Mouse (Mus musculus): ENCODE measurements around the gene Jmjd6. TPM values are rescaled to one million over a fixed set of nuclear protein-coding genes. Genes with fewer than 3 reads are reported as not detected.
A peak's percentile ranks its signal among the peaks of the same experiment; 100 is the strongest.

Jmjd6 gene
- polyA plus RNA-seq, 1 experiment from 2014 or later = 63.7 TPM

GRCm38 (mm10) chr11:116878454-116878853 is 35.2 kb upstream of the Jmjd6 start:
- Histone ChIP-seq H3K36me3 (ENCODE audit: control insufficient read depth, insufficient read depth, low read length) (peaks cover 18% of the 10 kb centered on the region), H3K4me1 (ENCODE audit: control insufficient read depth in 2 of 2, insufficient read depth in 2 of 2, low read length in 2 of 2) (no peaks in the 10 kb centered on the region), H3K27ac (replicated peaks in 1 of 2; ENCODE audit: control insufficient read depth in 1 of 2, insufficient read depth in 1 of 2, low read depth in 2 of 2, low read length in 2 of 2) (no peak overlapping the region), H3K9ac (ENCODE audit: low read length) (no peak overlapping the region), H3K4me3 (ENCODE audit: control insufficient read depth in 1 of 2, insufficient read depth in 1 of 2, low read depth in 1 of 2, low read length in 2 of 2) (no peak overlapping the region), H3K27me3 (ENCODE audit: control insufficient read depth, insufficient read depth, low read length) (no peaks in the 10 kb centered on the region), H3K4me2 (ENCODE audit: low read length) (no peak overlapping the region), H3K9me3 (ENCODE audit: control insufficient read depth, low read length) (no peaks in the 10 kb centered on the region)
- 87% methylated on average over 8 of the region's 8 CpGs for WGBS
- no peak for ATAC-seq (ENCODE audit: insufficient number of reproducible peaks, insufficient read depth, low FRiP score, low read depth)

- Histone ChIP-seq H3K9me3 (ENCODE audit: control insufficient read depth, low read length) (no peaks in the 10 kb centered on the region), H3K4me1 (ENCODE audit: control insufficient read depth in 2 of 2, insufficient read depth in 2 of 2, low read length in 2 of 2) (peaks cover 0 to 2% of the 10 kb centered on the region in 2 experiments; a peak in 1 of 4 replicates), H3K27ac (replicated peaks in 1 of 2; ENCODE audit: control insufficient read depth in 1 of 2, insufficient read depth in 1 of 2, low read depth in 2 of 2, low read length in 2 of 2) (no peak overlapping the region), H3K27me3 (ENCODE audit: control insufficient read depth, insufficient read depth, low read length) (no peaks in the 10 kb centered on the region), H3K4me3 (ENCODE audit: control insufficient read depth in 1 of 2, insufficient read depth in 1 of 2, low read depth in 1 of 2, low read length in 2 of 2) (no peak overlapping the region), H3K4me2 (ENCODE audit: low read length) (no peak overlapping the region), H3K9ac (ENCODE audit: low read length) (no peak overlapping the region), H3K36me3 (ENCODE audit: control insufficient read depth, insufficient read depth, low read length) (peaks cover 55% of the 10 kb centered on the region)
- ATAC-seq (ENCODE audit: insufficient number of reproducible peaks, insufficient read depth, low FRiP score, low read depth) = no peak
- WGBS = 93% methylated on average over 20 of the region's 20 CpGs
Measured at GRCm38 (mm10) chr11:116873987-116874386, 30.7 kb upstream of the Jmjd6 start.

- Histone ChIP-seq H3K9ac (ENCODE audit: low read length) (no peak overlapping the region), H3K27me3 (ENCODE audit: control insufficient read depth, insufficient read depth, low read length) (no peaks in the 10 kb centered on the region), H3K9me3 (ENCODE audit: control insufficient read depth, low read length) (no peaks in the 10 kb centered on the region), H3K27ac (replicated peaks in 1 of 2; ENCODE audit: control insufficient read depth in 1 of 2, insufficient read depth in 1 of 2, low read depth in 2 of 2, low read length in 2 of 2) (no peak overlapping the region), H3K4me1 (ENCODE audit: control insufficient read depth in 2 of 2, insufficient read depth in 2 of 2, low read length in 2 of 2) (peaks cover 2 to 6% of the 10 kb centered on the region in 2 experiments; a peak in 1 of 4 replicates), H3K4me2 (ENCODE audit: low read length) (no peak overlapping the region), H3K4me3 (ENCODE audit: control insufficient read depth in 1 of 2, insufficient read depth in 1 of 2, low read depth in 1 of 2, low read length in 2 of 2) (no peak overlapping the region), H3K36me3 (ENCODE audit: control insufficient read depth, insufficient read depth, low read length) (peaks cover 67% of the 10 kb centered on the region)
- WGBS = 88% methylated on average over 9 of the region's 9 CpGs
- ATAC-seq (ENCODE audit: insufficient number of reproducible peaks, insufficient read depth, low FRiP score, low read depth) = no peak
Measured at GRCm38 (mm10) chr11:116871538-116871937, 28.3 kb upstream of the Jmjd6 start.

GRCm38 (mm10) chr11:116869641-116870040 is 26.4 kb upstream of the Jmjd6 start:
- H3K4me1 ChIP-seq (ENCODE audit: control insufficient read depth in 2 of 2, insufficient read depth in 2 of 2, low read length in 2 of 2) = peaks cover 2 to 11% of the 10 kb centered on the region in 2 experiments; a peak in 3 of 4 replicates
- H3K36me3 ChIP-seq (ENCODE audit: control insufficient read depth, insufficient read depth, low read length) = peaks cover 79% of the 10 kb centered on the region
- H3K4me3 ChIP-seq (ENCODE audit: control insufficient read depth in 1 of 2, insufficient read depth in 1 of 2, low read depth in 1 of 2, low read length in 2 of 2) = no peak overlapping the region
- H3K9ac ChIP-seq (ENCODE audit: low read length) = no peak overlapping the region
- no peak overlapping the region for H3K27ac ChIP-seq (replicated peaks in 1 of 2; ENCODE audit: control insufficient read depth in 1 of 2, insufficient read depth in 1 of 2, low read depth in 2 of 2, low read length in 2 of 2)
- H3K27me3 ChIP-seq (ENCODE audit: control insufficient read depth, insufficient read depth, low read length) = no peaks in the 10 kb centered on the region
- H3K4me2 ChIP-seq (ENCODE audit: low read length) = no peak overlapping the region
- ATAC-seq (ENCODE audit: insufficient number of reproducible peaks, insufficient read depth, low FRiP score, low read depth) = no peak
- 80% methylated on average over 4 of the region's 4 CpGs for WGBS
- no peaks in the 10 kb centered on the region for H3K9me3 ChIP-seq (ENCODE audit: control insufficient read depth, low read length)

- WGBS = 62% methylated on average over 8 of the region's 8 CpGs
- no peak overlapping the region for H3K27ac ChIP-seq (replicated peaks in 1 of 2; ENCODE audit: control insufficient read depth in 1 of 2, insufficient read depth in 1 of 2, low read depth in 2 of 2, low read length in 2 of 2)
- H3K36me3 ChIP-seq (ENCODE audit: control insufficient read depth, insufficient read depth, low read length) = peaks cover 74% of the 10 kb centered on the region
- no peak overlapping the region for H3K4me3 ChIP-seq (ENCODE audit: control insufficient read depth in 1 of 2, insufficient read depth in 1 of 2, low read depth in 1 of 2, low read length in 2 of 2)
- H3K9ac ChIP-seq (ENCODE audit: low read length) = no peak overlapping the region
- peaks cover 6 to 15% of the 10 kb centered on the region in 2 experiments for H3K4me1 ChIP-seq (ENCODE audit: control insufficient read depth in 2 of 2, insufficient read depth in 2 of 2, low read length in 2 of 2)
- no peaks in the 10 kb centered on the region for H3K9me3 ChIP-seq (ENCODE audit: control insufficient read depth, low read length)
- ATAC-seq (ENCODE audit: insufficient number of reproducible peaks, insufficient read depth, low FRiP score, low read depth) = no peak
- no peaks in the 10 kb centered on the region for H3K27me3 ChIP-seq (ENCODE audit: control insufficient read depth, insufficient read depth, low read length)
- no peak overlapping the region for H3K4me2 ChIP-seq (ENCODE audit: low read length)
Measured at GRCm38 (mm10) chr11:116869223-116869622, 26.0 kb upstream of the Jmjd6 start.

- no peak overlapping the region for H3K4me3 ChIP-seq (ENCODE audit: control insufficient read depth in 1 of 2, insufficient read depth in 1 of 2, low read depth in 1 of 2, low read length in 2 of 2)
- WGBS = 45% methylated on average over 3 of the region's 3 CpGs
- peak overlapping the region; percentile 17 to 46 for H3K27ac ChIP-seq (replicated peaks in 1 of 2; ENCODE audit: control insufficient read depth in 1 of 2, insufficient read depth in 1 of 2, low read depth in 2 of 2, low read length in 2 of 2)
- ATAC-seq (ENCODE audit: insufficient number of reproducible peaks, insufficient read depth, low FRiP score, low read depth) = no peak
- H3K9me3 ChIP-seq (ENCODE audit: control insufficient read depth, low read length) = no peaks in the 10 kb centered on the region
- H3K4me1 ChIP-seq (ENCODE audit: control insufficient read depth in 2 of 2, insufficient read depth in 2 of 2, low read length in 2 of 2) = peaks cover 13 to 22% of the 10 kb centered on the region in 2 experiments
- H3K27me3 ChIP-seq (ENCODE audit: control insufficient read depth, insufficient read depth, low read length) = no peaks in the 10 kb centered on the region
- peaks cover 71% of the 10 kb centered on the region for H3K36me3 ChIP-seq (ENCODE audit: control insufficient read depth, insufficient read depth, low read length)
- no peak overlapping the region for H3K9ac ChIP-seq (ENCODE audit: low read length)
- no peak overlapping the region for H3K4me2 ChIP-seq (ENCODE audit: low read length)
Measured at GRCm38 (mm10) chr11:116868129-116868528, 24.9 kb upstream of the Jmjd6 start.

GRCm38 (mm10) chr11:116865945-116866585 is 22.8 kb upstream of the Jmjd6 start:
- Histone ChIP-seq H3K27ac (replicated peaks in 1 of 2; ENCODE audit: control insufficient read depth in 1 of 2, insufficient read depth in 1 of 2, low read depth in 2 of 2, low read length in 2 of 2) (no peak overlapping the region), H3K36me3 (ENCODE audit: control insufficient read depth, insufficient read depth, low read length) (peaks cover 71% of the 10 kb centered on the region), H3K9me3 (ENCODE audit: control insufficient read depth, low read length) (no peaks in the 10 kb centered on the region), H3K4me1 (ENCODE audit: control insufficient read depth in 2 of 2, insufficient read depth in 2 of 2, low read length in 2 of 2) (peaks cover 13 to 22% of the 10 kb centered on the region in 2 experiments), H3K27me3 (ENCODE audit: control insufficient read depth, insufficient read depth, low read length) (no peaks in the 10 kb centered on the region), H3K4me2 (ENCODE audit: low read length) (no peak overlapping the region), H3K4me3 (ENCODE audit: control insufficient read depth in 1 of 2, insufficient read depth in 1 of 2, low read depth in 1 of 2, low read length in 2 of 2) (no peak overlapping the region), H3K9ac (ENCODE audit: low read length) (no peak overlapping the region)
- ATAC-seq (ENCODE audit: insufficient number of reproducible peaks, insufficient read depth, low FRiP score, low read depth) = no peak
- 70% methylated on average over 12 of the region's 12 CpGs for WGBS

- ATAC-seq (ENCODE audit: insufficient number of reproducible peaks, insufficient read depth, low FRiP score, low read depth) = peak; percentile 46; the same call in 1 of the 2 replicates
- Histone ChIP-seq H3K9ac (ENCODE audit: low read length) (0 out of 2 replicates have a peak overlapping the region, but pooled peaks have one; percentile 21), H3K4me3 (ENCODE audit: control insufficient read depth in 1 of 2, insufficient read depth in 1 of 2, low read depth in 1 of 2, low read length in 2 of 2) (no peak overlapping the region), H3K27me3 (ENCODE audit: control insufficient read depth, insufficient read depth, low read length) (no peaks in the 10 kb centered on the region), H3K4me1 (ENCODE audit: control insufficient read depth in 2 of 2, insufficient read depth in 2 of 2, low read length in 2 of 2) (peaks cover 13 to 22% of the 10 kb centered on the region in 2 experiments), H3K27ac (replicated peaks in 1 of 2; ENCODE audit: control insufficient read depth in 1 of 2, insufficient read depth in 1 of 2, low read depth in 2 of 2, low read length in 2 of 2) (peak overlapping the region; percentile 79 to 84), H3K9me3 (ENCODE audit: control insufficient read depth, low read length) (no peaks in the 10 kb centered on the region), H3K36me3 (ENCODE audit: control insufficient read depth, insufficient read depth, low read length) (peaks cover 79% of the 10 kb centered on the region), H3K4me2 (ENCODE audit: low read length) (no peak overlapping the region)
- 12% methylated on average over 10 of the region's 10 CpGs for WGBS
Measured at GRCm38 (mm10) chr11:116864444-116864843, 21.2 kb upstream of the Jmjd6 start.

Measured in heart, embryonic 14.5 days (tissue).